Mouse (Mus musculus) MEL (cell line): ENCODE results near the gene Znfx1. TPM values are rescaled to one million over a fixed set of nuclear protein-coding genes. Genes with fewer than 3 reads are reported as not detected.
A peak's percentile ranks its signal among the peaks of the same experiment; 100 is the strongest.

Experiments
- DNase-seq: peaks from one replicate; pipeline ENCODE4 v3.0.0; 2011; ENCODE audit warnings: low read depth, low spot score
- H3K27ac ChIP-seq: 2 replicates; pipeline ENCODE4 v1.5.1; 2012; ENCODE audit warnings: low read depth, mild to moderate bottlenecking, control low read depth, low read length, moderate library complexity; ENCODE audit not compliant: control insufficient read depth
- H3K27me3 ChIP-seq, 2 experiments: fragments of 150-350 bp in 1 of 2; sonication (generic) in 1 of 2; 2 replicates each; pipeline ENCODE4 v1.6.1; 2012; ENCODE audit warnings: low read length in 2 of 2, mild to moderate bottlenecking in 2 of 2, improper control_type of control experiment in 1 of 2, moderate library complexity in 1 of 2; ENCODE audit not compliant: insufficient read depth in 2 of 2, control insufficient read depth in 1 of 2
- H3K36me3 ChIP-seq, 2 experiments: 2 replicates each; pipeline ENCODE4 v1.6.1; 2012 to 2014; ENCODE audit warnings: low read length in 2 of 2, improper control_type of control experiment in 1 of 2, inconsistent platforms in 1 of 2, mild to moderate bottlenecking in 1 of 2; ENCODE audit not compliant: insufficient read depth in 2 of 2, control insufficient read depth in 1 of 2
- H3K4me1 ChIP-seq, 2 experiments: fragments of 150-350 bp in 1 of 2; sonication (generic) in 1 of 2; 2 replicates each; pipeline ENCODE4 v1.6.1; 2012; ENCODE audit warnings: low read length in 2 of 2, improper control_type of control experiment in 1 of 2, mild to moderate bottlenecking in 1 of 2; ENCODE audit not compliant: insufficient read depth in 2 of 2, control insufficient read depth in 1 of 2
- H3K4me3 ChIP-seq, 2 experiments: fragments of 150-350 bp in 1 of 2; sonication (generic) in 1 of 2; 2 replicates each; pipeline ENCODE4 v1.5.1; 2012; ENCODE audit warnings: low read depth in 2 of 2, low read length in 2 of 2, mild to moderate bottlenecking in 2 of 2, moderate library complexity in 2 of 2, control low read depth in 1 of 2, improper control_type of control experiment in 1 of 2; ENCODE audit not compliant: control insufficient read depth in 1 of 2, insufficient read depth in 1 of 2
- H3K79me2 ChIP-seq: 2 replicates; pipeline ENCODE4 v1.6.1; 2012; ENCODE audit warnings: mild to moderate bottlenecking, low read length, moderate library complexity; ENCODE audit not compliant: control insufficient read depth, poor library complexity, insufficient read depth
- H3K9ac ChIP-seq: 2 replicates; pipeline ENCODE4 v1.6.1; 2012; ENCODE audit warnings: low read depth, mild to moderate bottlenecking, control low read depth, low read length, moderate library complexity; ENCODE audit not compliant: control insufficient read depth, poor library complexity, severe bottlenecking
- H3K9me3 ChIP-seq: fragments of 150-350 bp; sonication (generic); replicated peaks from 2 replicates; pipeline ENCODE4 v1.6.1; 2012; ENCODE audit warnings: mild to moderate bottlenecking, low read length, improper control_type of control experiment, moderate library complexity; ENCODE audit not compliant: insufficient read depth
- CTCF ChIP-seq, 3 experiments: IDR thresholded peaks in 2 of 3; conservative IDR thresholded peaks in 1 of 3; 2 replicates each; pipeline ENCODE4 v1.5.1; 2011 to 2012; ENCODE audit warnings: low read length in 3 of 3, low read depth in 2 of 3, mild to moderate bottlenecking in 2 of 3, improper control_type of control experiment in 1 of 3, inconsistent platforms in 1 of 3, mixed read lengths in 1 of 3, moderate library complexity in 1 of 3; ENCODE audit not compliant: control insufficient read depth in 1 of 3, insufficient read depth in 1 of 3, poor library complexity in 1 of 3, severe bottlenecking in 1 of 3
- MYC ChIP-seq: IDR thresholded peaks from 2 replicates; pipeline ENCODE4 v1.6.1; 2011; ENCODE audit warnings: low read depth, mild to moderate bottlenecking, low read length, improper control_type of control experiment, moderate library complexity
- NRF1 ChIP-seq: IDR thresholded peaks from 2 replicates; pipeline ENCODE4 v1.6.1; 2014; ENCODE audit warnings: low read depth, mild to moderate bottlenecking, inconsistent platforms, low read length, improper control_type of control experiment, moderate library complexity; ENCODE audit not compliant: poor library complexity, insufficient read depth, severe bottlenecking
- POLR2A ChIP-seq, 2 experiments: IDR thresholded peaks; 2 replicates each; pipeline ENCODE4 v1.6.1; 2011 to 2012; ENCODE audit warnings: low read length in 2 of 2, mild to moderate bottlenecking in 2 of 2, control low read depth in 1 of 2, improper control_type of control experiment in 1 of 2, low read depth in 1 of 2, moderate library complexity in 1 of 2; ENCODE audit not compliant: control insufficient read depth in 1 of 2, insufficient read depth in 1 of 2, poor library complexity in 1 of 2
- POLR2AphosphoS5 ChIP-seq: IDR thresholded peaks from 2 replicates; pipeline ENCODE4 v1.6.1; 2012; ENCODE audit warnings: low read depth, borderline replicate concordance, mild to moderate bottlenecking, inconsistent platforms, low read length, moderate library complexity, mixed read lengths
- RCOR1 ChIP-seq: IDR thresholded peaks from 2 replicates; pipeline ENCODE4 v1.6.1; 2012; ENCODE audit warnings: low read depth, mild to moderate bottlenecking, inconsistent platforms, low read length, improper control_type of control experiment
- TAL1 ChIP-seq: IDR thresholded peaks from 2 replicates; pipeline ENCODE4 v1.6.1; 2012; ENCODE audit warnings: mild to moderate bottlenecking, inconsistent platforms, low read length, moderate library complexity, mixed read lengths
- TBP ChIP-seq: IDR thresholded peaks from 2 replicates; pipeline ENCODE4 v1.8.0; 2011; ENCODE audit warnings: low read depth, low read length, improper control_type of control experiment
- ZC3H11A ChIP-seq: IDR thresholded peaks from 2 replicates; pipeline ENCODE4 v1.6.1; 2012; ENCODE audit warnings: low read depth, mild to moderate bottlenecking, inconsistent platforms, low read length, improper control_type of control experiment
- ZMIZ1 ChIP-seq: IDR thresholded peaks from 2 replicates; pipeline ENCODE4 v1.6.1; 2012; ENCODE audit warnings: low read depth, mild to moderate bottlenecking, inconsistent platforms, low read length, improper control_type of control experiment, moderate library complexity
- polyA plus RNA-seq, 2 experiments: library from polyadenylated mRNA; stranded (reverse) in 1 of 2; unstranded in 1 of 2; fragments of >175 nt in 1 of 2; fragments of >200 nt in 1 of 2; gene quantifications; 2 replicates each; pipeline versions ENCODE4 v1.2.1 to v1.2.4; 2012; ENCODE audit warnings: low replicate concordance in 2 of 2, low read depth in 1 of 2; ENCODE audit not compliant: insufficient read length in 2 of 2, insufficient read depth in 1 of 2, missing spikeins in 1 of 2
- total RNA-seq: library from RNA; depleted of rRNA; stranded (reverse); fragments of 300-350 nt; gene quantifications from 2 replicates; pipeline ENCODE4 v1.2.3, GENCODE M21; 2012

The Znfx1 gene
- total and polyA plus RNA-seq, 3 experiments, result 15.6 to 17.1 TPM; not detected in 1

DNA sequence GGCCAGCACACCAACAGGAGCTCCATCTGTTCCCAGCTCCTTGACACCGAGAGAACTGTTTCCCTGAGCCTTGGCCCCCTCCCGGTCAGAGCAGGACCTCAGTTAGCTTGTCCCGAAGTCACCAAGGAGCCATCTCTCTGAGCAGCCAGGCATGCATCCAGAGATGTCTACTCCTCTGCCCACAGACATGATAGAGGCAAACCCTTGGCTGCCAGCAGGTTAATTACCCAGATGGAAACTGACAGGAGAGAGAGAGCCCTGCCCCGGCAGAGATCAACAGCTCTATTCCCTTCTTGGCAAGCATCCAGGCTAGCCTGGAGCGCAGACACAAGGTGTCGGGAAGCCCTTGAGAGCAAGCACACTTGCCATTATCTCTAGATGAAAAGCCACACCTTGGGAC is 7.5 kb upstream of the Znfx1 start:
- Histone ChIP-seq H3K4me1 (peaks cover 3 to 14% of the 10 kb centered on the region in 2 experiments; a peak in 2 of 4 replicates), H3K27ac (no peak overlapping the region), H3K79me2 (peaks cover 5% of the 10 kb centered on the region), H3K27me3 (no peaks in the 10 kb centered on the region), H3K9me3 (no peaks in the 10 kb centered on the region), H3K4me3 (no peak overlapping the region), H3K36me3 (peaks cover 2 to 6% of the 10 kb centered on the region in 2 experiments), H3K9ac (no peak overlapping the region)
- TF ChIP-seq ZC3H11A (no peak), CTCF (IDR thresholded peaks at IDR 0.05 in 2 of 3, conservative IDR thresholded peaks at IDR 0.05 in 1 of 3; ENCODE audit: control insufficient read depth in 1 of 3, insufficient read depth in 1 of 3, low read depth in 2 of 3, low read length in 3 of 3, poor library complexity in 1 of 3, severe bottlenecking in 1 of 3) (no peak), POLR2A (IDR thresholded peaks at IDR 0.05; ENCODE audit: control insufficient read depth in 1 of 2, insufficient read depth in 1 of 2, low read depth in 1 of 2, low read length in 2 of 2, poor library complexity in 1 of 2) (no peak), TAL1 (peak; percentile 24; the same call in 1 of the 2 replicates), TBP (no peak)
- DNase-seq, result peak; percentile 76

DNA sequence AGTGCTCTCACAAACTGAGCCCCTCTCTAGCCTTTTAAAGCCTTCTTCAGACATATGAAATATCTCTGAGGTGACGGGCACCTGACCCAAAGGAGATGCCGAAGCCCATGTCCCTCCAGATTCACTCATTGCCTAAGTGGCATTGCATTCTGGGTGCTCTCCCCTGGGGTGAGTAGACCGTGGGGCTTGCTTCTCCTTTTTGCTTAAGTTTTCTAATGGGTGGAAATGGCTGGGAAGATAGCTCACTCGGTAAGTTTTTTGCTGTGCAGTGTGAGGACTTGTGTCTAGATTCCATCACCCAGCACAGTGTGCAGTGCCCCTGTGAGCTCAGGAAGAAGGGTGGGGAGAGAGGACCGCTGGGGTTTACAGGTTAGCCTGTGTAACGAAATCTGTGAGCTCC is 4.8 kb upstream of the Znfx1 start:
- Histone ChIP-seq H3K27ac (peak overlapping the region; percentile 2; the same call in 1 of the 2 replicates), H3K9me3 (no peaks in the 10 kb centered on the region), H3K27me3 (no peaks in the 10 kb centered on the region), H3K9ac (no peak overlapping the region), H3K4me3 (no peak overlapping the region), H3K4me1 (peaks cover 3 to 14% of the 10 kb centered on the region in 2 experiments; a peak in 2 of 4 replicates), H3K79me2 (peaks cover 29% of the 10 kb centered on the region), H3K36me3 (peaks cover 9 to 16% of the 10 kb centered on the region in 2 experiments)
- peak; percentile 86 for DNase-seq
- TF ChIP-seq POLR2AphosphoS5, result 0 out of 2 replicates have a peak, but pooled peaks have one; percentile 5
- TF ChIP-seq RCOR1, result no peak

DNA sequence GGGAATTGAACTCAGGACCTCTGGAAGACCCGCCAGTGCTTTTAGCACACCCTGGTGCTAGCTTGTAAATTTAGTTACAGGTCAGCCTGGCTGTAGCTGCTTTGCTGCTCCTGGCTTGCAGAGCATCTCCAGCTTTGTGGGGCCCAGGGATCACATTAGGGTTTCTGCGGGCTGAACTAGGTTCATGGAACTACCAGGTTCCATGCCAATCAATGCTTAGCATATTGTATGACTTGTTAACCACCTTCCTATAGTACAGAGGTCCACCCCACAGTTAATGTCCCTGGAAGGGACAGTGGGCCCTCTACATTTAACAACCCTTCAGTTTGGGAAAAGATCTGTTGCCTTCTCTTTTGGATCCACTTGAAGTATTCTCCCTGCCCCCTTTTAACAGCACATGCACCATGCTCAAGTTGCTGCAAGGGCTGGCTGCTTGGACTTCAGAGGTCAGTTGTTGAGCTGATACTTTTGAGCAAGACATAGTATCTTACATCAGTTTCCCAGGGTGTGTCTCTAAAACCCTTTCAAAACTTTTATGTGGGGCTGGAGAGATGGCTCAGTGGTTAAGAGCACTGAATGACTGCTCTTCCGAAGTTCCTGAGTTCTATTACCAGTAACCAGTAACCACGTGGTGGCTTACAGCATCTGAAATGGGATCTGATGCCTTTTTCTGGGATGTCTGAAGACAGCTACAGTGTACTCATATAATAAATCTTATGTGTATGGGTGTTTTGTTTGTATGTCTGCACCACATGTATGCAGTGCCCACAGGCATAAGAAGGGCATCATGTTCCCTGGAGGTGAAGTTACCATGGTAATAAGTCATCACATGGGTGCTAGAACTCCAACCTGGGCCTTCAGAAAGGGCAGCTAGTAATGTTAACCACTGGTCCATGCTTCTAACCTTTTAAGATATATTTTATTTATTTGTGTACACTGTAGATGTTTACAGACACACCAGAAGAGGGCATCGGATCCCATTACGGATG is 4.0 kb upstream of the Znfx1 start:
- TF ChIP-seq ZMIZ1, result no peak
- peak; percentile 67 to 85 for TF ChIP-seq POLR2A (IDR thresholded peaks at IDR 0.05; ENCODE audit: control insufficient read depth in 1 of 2, insufficient read depth in 1 of 2, low read depth in 1 of 2, low read length in 2 of 2, poor library complexity in 1 of 2)
- TF ChIP-seq NRF1, result no peak
- TF ChIP-seq RCOR1, result no peak
- TF ChIP-seq TBP, result peak; percentile 59
- TF ChIP-seq MYC, result no peak
- peak; percentile 71; the same call in 1 of the 2 replicates for TF ChIP-seq POLR2AphosphoS5
- TF ChIP-seq, all 39 proteins: peak for 3
- Histone ChIP-seq H3K4me1 (peaks cover 3 to 14% of the 10 kb centered on the region in 2 experiments; a peak in 2 of 4 replicates), H3K9me3 (no peaks in the 10 kb centered on the region), H3K27ac (peak overlapping the region; percentile 93), H3K4me3 (no peak overlapping the region), H3K27me3 (no peaks in the 10 kb centered on the region), H3K9ac (peak overlapping the region; percentile 94), H3K36me3 (peaks cover 9 to 16% of the 10 kb centered on the region in 2 experiments), H3K79me2 (peaks cover 35% of the 10 kb centered on the region)
- DNase-seq, result peak; percentile 85
